Mouse (Mus musculus) lung, adult 2 months (tissue): ENCODE results near the gene Slc25a12. TPM values are rescaled to one million over a fixed set of nuclear protein-coding genes. Genes with fewer than 3 reads are reported as not detected.

ENCODE experiments used
- DNase-seq: peaks from one replicate; pipeline ENCODE4 v3.0.0; 2022
- H3K4me1 ChIP-seq: fragments of 200-500 bp; 2 replicates; pipeline ENCODE4 v1.6.1; 2011; ENCODE audit warnings: low read length; ENCODE audit not compliant: control insufficient read depth, insufficient read depth
- H3K4me3 ChIP-seq: fragments of 200-500 bp; replicated peaks from 2 replicates; pipeline ENCODE3; 2011; ENCODE audit warnings: low read depth, mild to moderate bottlenecking, control low read depth, low read length; ENCODE audit errors: extremely low read depth
- CTCF ChIP-seq: fragments of 200-500 bp; IDR thresholded peaks from 2 replicates; pipeline ENCODE4 v1.5.1; 2011; ENCODE audit warnings: mild to moderate bottlenecking, low read length, control low read depth; ENCODE audit not compliant: insufficient read depth
- POLR2A ChIP-seq: fragments of 200-500 bp; IDR thresholded peaks from 2 replicates; pipeline ENCODE4 v1.6.1; 2011; ENCODE audit warnings: low read depth, mild to moderate bottlenecking, control low read depth, low read length, borderline replicate concordance; ENCODE audit errors: extremely low read depth
- WGBS: fragments of 180-500 bp; shearing (Covaris S2); methylation state at CpG from one replicate; pipeline ENCODE4 v1.1.7; 2018; 5-methylcytosine and 5-hydroxymethylcytosine counted together
- polyA plus RNA-seq: library from polyadenylated mRNA; depleted of rRNA; stranded (reverse); fragments of >200 nt; gene quantifications from 2 replicates; pipeline ENCODE4 v1.2.3, GENCODE M21; 2012; rRNA removed

The Slc25a12 gene
- polyA plus RNA-seq, 1 experiment: 32.0 TPM

DNA sequence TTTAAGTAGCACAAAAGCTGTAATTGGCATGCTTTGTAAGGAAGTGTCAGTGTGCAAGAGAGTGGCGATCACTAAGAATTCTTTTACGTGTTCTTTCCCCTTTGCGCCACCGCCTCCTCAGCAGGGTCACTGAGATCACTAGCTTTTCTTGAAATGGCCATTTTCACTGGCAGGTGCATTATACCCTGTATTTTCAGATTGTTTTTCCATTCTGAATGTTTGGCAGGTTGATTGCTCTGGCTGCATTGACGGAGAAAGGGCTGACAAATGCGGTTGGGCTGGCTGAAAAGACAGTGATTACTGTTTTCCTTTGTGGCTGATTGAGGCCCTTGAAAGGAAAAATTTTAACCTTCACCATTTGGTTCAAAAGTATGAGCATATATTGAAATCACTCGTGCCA, 122.7 kb downstream of the Slc25a12 start:
- TF ChIP-seq CTCF (no peak), POLR2A (no peak)
- Histone ChIP-seq H3K4me1 (no peaks in the 10 kb centered on the region), H3K4me3 (no peak overlapping the region)
- DNase-seq: no peak
- 91% methylated on average over 7 of the region's 7 CpGs for WGBS

DNA sequence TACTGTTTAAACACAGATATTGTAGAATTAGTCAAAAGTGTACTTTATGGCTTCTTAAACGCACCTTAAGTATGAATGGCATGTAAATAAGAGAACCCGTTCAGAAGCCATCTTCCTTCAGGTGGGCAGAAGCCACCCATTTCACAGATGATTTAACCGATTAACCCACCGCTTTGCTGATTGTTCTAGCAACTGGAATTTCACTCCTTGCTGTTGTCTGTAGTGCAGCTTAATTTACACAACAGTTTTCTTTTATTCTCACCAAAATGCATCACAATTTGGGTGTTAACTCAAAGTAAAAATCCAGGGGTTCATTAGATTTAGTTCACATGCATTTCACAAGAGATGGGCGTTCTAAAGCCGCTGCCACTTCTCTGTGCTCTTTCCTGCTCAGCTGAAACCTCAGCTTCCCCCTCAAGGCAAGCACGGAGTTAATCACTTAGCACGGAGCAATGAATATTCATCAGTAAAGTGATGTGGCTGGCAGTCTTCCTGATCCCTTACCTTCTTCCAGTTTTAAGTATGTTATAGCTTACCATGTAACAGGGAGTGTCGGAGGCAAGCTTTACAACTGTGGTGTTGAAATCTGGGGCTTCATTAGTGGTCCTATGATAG, 124.4 kb downstream of the Slc25a12 start:
- Histone ChIP-seq H3K4me1 (no peaks in the 10 kb centered on the region), H3K4me3 (no peak overlapping the region)
- no peak for DNase-seq
- no peak for TF ChIP-seq CTCF
- no peak for TF ChIP-seq POLR2A
- WGBS: 78% methylated on average over 9 of the region's 9 CpGs

DNA sequence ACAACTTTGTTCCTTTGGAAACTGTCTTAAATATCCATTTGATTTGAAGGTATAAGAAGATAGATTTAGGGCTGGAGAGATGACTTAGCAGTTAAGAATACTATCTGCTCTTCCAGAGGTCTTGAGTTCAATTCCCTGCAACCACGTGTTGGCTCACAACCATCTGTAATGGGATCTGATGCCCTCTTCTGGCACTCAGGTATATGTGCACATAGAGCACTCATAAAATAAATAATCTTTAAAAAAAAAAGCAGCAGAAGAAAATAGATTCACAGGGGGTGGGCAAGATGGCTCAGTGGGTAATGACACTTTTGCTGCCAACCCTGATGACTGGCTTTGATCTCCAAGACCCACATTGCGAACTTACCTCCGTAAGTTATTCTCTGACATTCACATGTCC, 125.4 kb downstream of the Slc25a12 start:
- WGBS: 89% methylated on average over 3 of the region's 3 CpGs
- no peak overlapping the region for H3K4me3 ChIP-seq
- no peaks in the 10 kb centered on the region for H3K4me1 ChIP-seq
- TF ChIP-seq CTCF (no peak), POLR2A (no peak)
- no peak for DNase-seq

DNA sequence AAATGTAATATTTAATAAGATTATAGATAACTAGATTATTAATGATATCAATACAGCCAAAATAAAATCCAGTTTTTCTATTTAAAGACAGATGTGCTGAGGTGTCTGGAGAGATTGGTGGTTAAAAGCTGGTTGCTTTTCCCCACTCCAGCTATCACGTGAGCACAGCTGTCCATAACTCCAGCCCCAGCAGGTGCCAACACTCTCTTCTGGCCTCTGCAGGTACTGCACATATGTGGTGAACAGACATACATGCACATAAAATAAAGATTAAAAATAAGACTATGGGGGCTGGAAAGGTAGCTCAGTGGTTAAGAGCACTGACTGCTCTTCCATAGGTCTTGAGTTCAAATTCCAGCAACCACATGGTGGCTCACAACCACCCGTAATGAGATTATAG, 126.0 kb downstream of the Slc25a12 start:
- Histone ChIP-seq H3K4me1 (no peaks in the 10 kb centered on the region), H3K4me3 (no peak overlapping the region)
- no peak for DNase-seq
- no peak for TF ChIP-seq POLR2A
- TF ChIP-seq CTCF: no peak
- 94% methylated on average over 2 of the region's 2 CpGs for WGBS

DNA sequence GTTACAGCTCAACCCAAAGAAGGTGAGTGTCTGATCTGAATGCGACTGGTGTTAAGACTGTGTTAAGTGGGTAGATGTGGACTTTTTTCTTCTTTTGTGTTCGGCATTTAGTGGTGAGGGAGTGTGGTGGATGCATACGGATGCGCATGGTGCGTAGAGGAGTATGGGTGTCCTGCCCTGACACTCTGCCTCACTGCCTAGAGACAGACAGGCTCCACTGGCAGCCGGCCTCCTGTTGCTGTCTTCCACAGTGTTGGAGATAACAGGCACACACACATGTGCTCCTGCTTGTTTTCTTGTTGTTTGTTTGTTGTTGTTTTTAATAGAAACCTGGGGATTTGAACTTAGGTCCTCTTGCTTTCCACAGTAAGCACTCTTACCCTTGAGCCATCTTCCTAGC, 131.5 kb downstream of the Slc25a12 start:
- Histone ChIP-seq H3K4me1 (peaks cover 4% of the 10 kb centered on the region), H3K4me3 (no peak overlapping the region)
- WGBS: 97% methylated on average over 6 of the region's 6 CpGs
- TF ChIP-seq CTCF (no peak), POLR2A (no peak)
- no peak for DNase-seq

DNA sequence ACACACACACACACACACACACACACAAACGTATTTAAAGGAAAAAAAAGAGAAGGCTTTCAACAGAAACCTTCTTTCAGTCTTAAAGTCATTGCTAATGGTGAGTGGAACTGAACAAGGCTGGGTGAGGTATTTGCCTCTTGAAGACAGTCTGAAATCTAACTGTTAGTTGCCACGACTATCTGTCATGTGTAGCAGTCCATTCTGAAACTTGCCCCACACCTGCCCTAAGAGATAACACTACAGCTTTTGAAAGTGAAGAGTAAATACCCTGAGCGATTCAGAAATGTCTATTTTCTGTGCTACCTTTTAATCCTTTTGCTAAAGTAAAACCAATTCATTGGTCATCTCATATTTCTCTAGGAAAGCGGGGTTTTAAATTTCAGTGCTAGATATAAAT, 132.1 kb downstream of the Slc25a12 start:
- 90% methylated on average over 4 of the region's 4 CpGs for WGBS
- no peak for DNase-seq
- Histone ChIP-seq H3K4me1 (peaks cover 4% of the 10 kb centered on the region), H3K4me3 (no peak overlapping the region)
- TF ChIP-seq CTCF: no peak
- TF ChIP-seq POLR2A: no peak

DNA sequence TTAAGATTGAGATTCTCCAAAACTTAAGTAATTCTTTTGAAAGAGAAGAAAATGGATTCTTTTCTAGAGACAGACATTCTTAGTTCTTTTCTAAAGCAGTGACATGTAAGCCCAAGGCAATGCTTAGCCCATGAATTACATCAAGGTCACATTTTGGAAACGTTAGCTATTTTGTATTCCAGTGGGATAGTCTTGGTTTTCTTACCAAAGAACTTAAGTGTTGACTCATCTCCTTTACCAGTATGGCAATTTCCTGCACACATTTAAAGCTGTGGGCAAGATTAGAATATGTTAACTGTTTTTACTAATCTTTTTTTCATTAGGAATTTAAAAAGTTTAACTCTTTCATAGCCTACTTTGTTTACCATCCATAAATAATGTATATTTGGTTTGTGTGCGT, 134.6 kb downstream of the Slc25a12 start:
- H3K4me3 ChIP-seq: no peak overlapping the region
- no peak for DNase-seq
- H3K4me1 ChIP-seq: peaks cover 4% of the 10 kb centered on the region
- TF ChIP-seq CTCF: no peak
- TF ChIP-seq POLR2A: no peak
- 69% methylated on average over 2 of the region's 2 CpGs for WGBS

DNA sequence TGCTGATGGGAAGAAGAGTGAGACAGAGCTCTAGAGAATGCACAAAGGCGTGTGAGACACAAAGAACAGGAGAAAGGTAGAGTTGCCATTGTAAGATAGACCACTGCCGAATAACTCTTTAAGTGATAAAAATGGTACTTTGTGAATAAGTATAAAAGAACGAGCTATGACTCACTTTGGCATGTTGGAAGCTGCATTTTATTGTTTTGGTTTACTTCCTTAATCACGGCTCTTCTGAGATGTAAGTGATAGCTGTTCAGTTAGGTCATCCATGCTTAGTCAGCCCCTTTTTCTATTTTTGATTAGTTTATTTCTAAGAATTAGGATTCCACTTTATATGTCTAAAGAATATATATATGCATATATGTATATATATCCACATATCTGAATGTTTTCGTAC, 135.6 kb downstream of the Slc25a12 start:
- H3K4me3 ChIP-seq: no peak overlapping the region
- no peak for TF ChIP-seq CTCF
- no peak for TF ChIP-seq POLR2A
- WGBS: 57% methylated on average over 5 of the region's 5 CpGs

DNA sequence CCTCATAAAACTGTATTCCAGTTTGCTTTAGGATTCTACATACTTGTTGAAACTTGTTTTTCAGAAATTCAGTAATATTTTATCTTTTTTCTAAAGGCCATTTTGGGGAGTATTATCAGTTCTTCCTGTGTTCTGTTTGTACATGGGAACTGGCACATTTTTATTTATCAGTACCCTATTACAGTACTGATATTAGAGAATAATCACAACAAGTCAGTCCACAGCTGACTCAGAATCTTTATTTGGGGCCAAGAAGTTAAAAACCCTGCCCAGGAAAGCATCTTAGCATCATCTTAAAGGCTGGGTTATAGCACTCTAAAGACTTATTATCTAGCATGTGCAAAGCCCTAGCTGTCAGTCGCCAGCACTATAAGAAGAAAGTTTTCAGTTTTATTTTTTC, 137.9 kb downstream of the Slc25a12 start:
- peaks cover 4% of the 10 kb centered on the region for H3K4me1 ChIP-seq

More for the DNA sequence above, 135.6 kb downstream of the Slc25a12 start:
- peaks cover 4% of the 10 kb centered on the region for H3K4me1 ChIP-seq
- no peak for DNase-seq

DNA sequence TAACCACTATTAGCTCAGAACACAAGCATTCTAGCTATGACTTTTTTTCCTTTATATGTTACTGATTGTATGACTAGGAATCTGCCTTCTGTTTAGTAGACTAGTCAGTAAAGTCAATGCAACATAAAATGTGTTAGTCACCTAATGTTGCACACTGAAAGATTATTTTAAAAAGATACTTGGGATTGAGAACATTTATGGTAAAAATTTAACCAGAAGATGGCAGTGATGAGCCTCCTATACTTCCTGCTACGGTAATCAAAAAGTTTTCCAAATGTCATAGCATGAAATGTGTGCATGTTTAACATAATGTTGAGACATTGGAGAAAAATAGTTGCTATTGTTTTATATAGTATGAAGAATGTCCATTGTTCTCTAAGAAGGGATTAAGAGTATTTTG, 140.2 kb downstream of the Slc25a12 start:
- Histone ChIP-seq H3K4me3 (no peak overlapping the region), H3K4me1 (peaks cover 4% of the 10 kb centered on the region)
- WGBS: 17% methylated on average over 1 of the region's 1 CpGs
- no peak for DNase-seq
- TF ChIP-seq POLR2A: no peak
- peak; percentile 21; the same call in 1 of the 2 replicates for TF ChIP-seq CTCF

More for the DNA sequence above, 137.9 kb downstream of the Slc25a12 start:
- DNase-seq: no peak
- TF ChIP-seq POLR2A (no peak), CTCF (no peak)
- H3K4me3 ChIP-seq: no peak overlapping the region
- 69% methylated on average over 1 of the region's 1 CpGs for WGBS

Other genes starting within 250 kb of the Slc25a12 start
- 7.4 and 8.3 TPM in 2 replicates for gene Cybrd1, start 249.8 kb downstream of the Slc25a12 start, polyA plus RNA-seq
- 13.6 and 27.9 TPM in 2 replicates for gene Dync1i2, start 156.0 kb downstream of the Slc25a12 start, polyA plus RNA-seq
- 2.1 and 4.2 TPM in 2 replicates for gene Hat1, start 21.2 kb upstream of the Slc25a12 start, polyA plus RNA-seq
- gene Metap1d, start 85.5 kb upstream of the Slc25a12 start, polyA plus RNA-seq: 10.8 and 15.8 TPM in 2 replicates
- gene Dlx1, start 160.4 kb upstream of the Slc25a12 start, polyA plus RNA-seq: 0.29 and 0.43 TPM in 2 replicates
- 0.04 TPM in 1 of 2 replicates, not detected in the other for gene Dlx2, start 179.0 kb upstream of the Slc25a12 start, polyA plus RNA-seq